Mouse (Mus musculus): ENCODE data around the gene Tox2. TPM values are rescaled to one million over a fixed set of nuclear protein-coding genes. Genes with fewer than 3 reads are reported as not detected.
A peak's percentile ranks its signal among the peaks of the same experiment; 100 is the strongest.

The Tox2 gene
- polyA plus RNA-seq, 1 experiment from 2014 or later: 3.3 TPM

DNA sequence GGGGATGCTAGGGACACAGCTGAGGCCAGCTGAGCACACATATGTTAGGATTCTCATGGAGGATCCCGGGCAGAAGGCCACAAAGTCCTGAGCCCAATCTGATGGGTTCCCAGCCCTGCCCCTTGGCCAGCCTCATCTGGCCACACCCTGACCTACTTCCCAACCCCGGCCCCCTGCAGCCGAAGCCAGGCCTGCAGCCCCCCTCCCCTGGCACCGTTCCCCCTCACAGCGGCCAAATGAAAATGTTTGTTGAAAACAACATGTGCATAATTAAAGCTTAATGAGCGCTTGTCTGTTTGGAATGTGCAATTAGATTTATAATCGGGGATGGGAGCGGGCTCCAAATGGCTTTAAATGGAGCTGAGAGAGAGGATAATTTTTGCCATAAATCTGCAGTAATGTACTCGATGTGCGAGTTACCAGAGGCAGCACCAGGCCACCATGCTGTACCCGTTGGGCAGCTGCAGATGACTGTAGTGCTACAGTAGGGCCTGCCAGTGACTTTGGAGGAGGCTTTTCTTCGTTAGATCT, 35.1 kb downstream of the Tox2 start:
- WGBS: 56% methylated on average over 12 of the region's 12 CpGs
- no peaks in the 10 kb centered on the region for H3K27me3 ChIP-seq
- H3K4me1 ChIP-seq: peaks cover 35% of the 10 kb centered on the region
- peak; percentile 75; the same call in 1 of the 2 replicates for ATAC-seq (ENCODE audit: borderline replicate concordance, extremely low read depth, low FRiP score, low TSS enrichment)
- no peak overlapping the region for H3K4me3 ChIP-seq
- H3K4me2 ChIP-seq: no peak overlapping the region
- no peaks in the 10 kb centered on the region for H3K9me3 ChIP-seq
- H3K27ac ChIP-seq: 0 out of 2 replicates have a peak overlapping the region, but pooled peaks have one; percentile 12
- H3K9ac ChIP-seq: no peak overlapping the region
- no peaks in the 10 kb centered on the region for H3K36me3 ChIP-seq

DNA sequence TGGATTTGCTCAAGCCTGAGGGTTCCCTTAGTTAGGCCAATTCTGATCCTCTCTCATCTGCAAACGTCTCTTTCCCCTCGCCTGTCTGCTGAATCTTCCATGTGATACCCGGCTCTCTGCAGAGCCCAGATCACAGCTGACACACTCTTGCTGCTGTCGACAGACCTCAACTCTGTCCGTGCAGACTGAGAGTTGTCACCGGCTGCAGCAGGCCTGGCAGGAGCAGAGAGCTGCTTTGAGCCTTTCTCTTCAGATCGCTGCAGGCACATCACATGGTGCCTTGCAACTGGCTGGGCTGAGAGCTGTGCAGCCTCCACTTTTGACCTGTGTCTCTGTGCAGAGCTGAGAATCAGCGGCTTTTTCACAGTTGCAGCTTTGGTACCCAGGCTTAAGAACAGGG, 37.0 kb downstream of the Tox2 start:
- Histone ChIP-seq H3K4me3 (no peak overlapping the region), H3K27ac (no peak overlapping the region), H3K9me3 (no peaks in the 10 kb centered on the region), H3K4me1 (peaks cover 23% of the 10 kb centered on the region), H3K36me3 (no peaks in the 10 kb centered on the region), H3K9ac (no peak overlapping the region), H3K4me2 (no peak overlapping the region), H3K27me3 (no peaks in the 10 kb centered on the region)
- peak; percentile 9; the same call in 1 of the 2 replicates for ATAC-seq (ENCODE audit: borderline replicate concordance, extremely low read depth, low FRiP score, low TSS enrichment)
- WGBS: 44% methylated on average over 8 of the region's 8 CpGs

DNA sequence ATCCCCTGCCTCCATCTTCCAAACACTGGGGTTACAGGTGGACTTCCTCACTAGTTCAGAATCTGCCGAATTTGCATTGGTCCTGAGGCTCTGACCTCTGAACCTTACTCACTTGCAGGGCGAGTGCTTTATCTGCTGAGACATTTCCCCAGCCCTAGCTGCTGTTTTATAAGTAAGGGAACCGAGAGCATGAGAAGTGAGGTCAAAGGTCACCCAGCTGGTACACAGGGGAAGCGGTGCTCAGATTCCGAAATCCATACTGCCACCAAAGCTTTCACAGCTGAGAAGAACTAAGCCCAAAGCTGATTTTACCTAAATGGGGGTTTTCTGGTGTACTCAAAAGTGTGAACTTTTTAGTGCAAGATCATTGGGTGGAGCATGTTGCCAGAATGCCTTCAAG, 38.9 kb downstream of the Tox2 start:
- Histone ChIP-seq H3K9me3 (no peaks in the 10 kb centered on the region), H3K4me2 (no peak overlapping the region), H3K27me3 (no peaks in the 10 kb centered on the region), H3K4me3 (no peak overlapping the region), H3K4me1 (peaks cover 13% of the 10 kb centered on the region), H3K27ac (no peak overlapping the region), H3K36me3 (no peaks in the 10 kb centered on the region), H3K9ac (no peak overlapping the region)
- 23% methylated on average over 5 of the region's 5 CpGs for WGBS
- ATAC-seq (ENCODE audit: borderline replicate concordance, extremely low read depth, low FRiP score, low TSS enrichment): no peak

DNA sequence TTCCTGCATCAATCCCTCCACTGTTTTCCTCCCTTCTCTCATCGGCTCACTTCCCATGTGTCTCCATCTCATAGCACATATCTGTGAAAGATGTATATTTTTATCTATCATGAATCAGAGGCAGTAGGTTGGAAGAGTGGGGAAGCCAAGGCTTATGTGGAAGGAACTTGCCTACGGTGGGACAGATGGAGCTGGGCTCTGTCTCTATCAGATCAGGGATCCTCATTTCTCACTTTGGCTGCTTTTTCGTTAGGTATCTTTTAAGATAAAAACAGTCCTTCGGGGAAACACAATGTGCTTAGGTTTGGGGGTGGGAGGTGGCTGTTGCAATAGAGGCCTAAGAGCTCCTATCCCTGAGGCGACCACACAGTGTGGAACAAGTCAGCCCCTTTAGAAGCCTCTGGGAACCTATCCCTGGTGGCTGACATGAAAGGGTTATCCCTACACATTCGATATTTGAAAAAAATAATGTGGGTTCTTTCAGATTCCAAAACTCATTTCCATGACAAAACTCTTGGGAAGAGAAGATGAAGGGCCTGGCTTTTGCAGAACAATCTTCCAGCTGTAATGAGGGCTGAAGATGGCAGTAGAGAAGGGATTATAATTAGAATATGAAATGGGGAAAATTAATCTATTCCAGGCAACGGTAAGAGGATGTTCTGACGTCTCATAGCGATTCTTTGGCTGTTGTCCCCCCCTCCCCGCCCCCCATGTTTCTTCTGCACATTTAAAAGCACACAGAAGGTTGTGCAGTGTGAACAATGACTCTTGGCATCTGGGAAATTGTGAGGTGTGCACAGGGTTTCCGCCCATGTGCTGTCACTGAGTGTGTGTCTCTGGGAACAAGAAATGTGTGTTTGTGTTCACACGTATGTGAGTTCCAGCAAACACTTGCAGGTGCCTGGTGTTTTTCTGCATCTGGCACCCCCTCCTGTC, 41.3 kb downstream of the Tox2 start:
- H3K9ac ChIP-seq: no peak overlapping the region
- no peaks in the 10 kb centered on the region for H3K4me1 ChIP-seq
- no peak for ATAC-seq (ENCODE audit: borderline replicate concordance, extremely low read depth, low FRiP score, low TSS enrichment)
- WGBS: 79% methylated on average over 12 of the region's 12 CpGs
- H3K36me3 ChIP-seq: no peaks in the 10 kb centered on the region
- H3K27me3 ChIP-seq: no peaks in the 10 kb centered on the region
- no peak overlapping the region for H3K4me3 ChIP-seq
- no peak overlapping the region for H3K4me2 ChIP-seq
- H3K27ac ChIP-seq: no peak overlapping the region
- H3K9me3 ChIP-seq: no peaks in the 10 kb centered on the region

DNA sequence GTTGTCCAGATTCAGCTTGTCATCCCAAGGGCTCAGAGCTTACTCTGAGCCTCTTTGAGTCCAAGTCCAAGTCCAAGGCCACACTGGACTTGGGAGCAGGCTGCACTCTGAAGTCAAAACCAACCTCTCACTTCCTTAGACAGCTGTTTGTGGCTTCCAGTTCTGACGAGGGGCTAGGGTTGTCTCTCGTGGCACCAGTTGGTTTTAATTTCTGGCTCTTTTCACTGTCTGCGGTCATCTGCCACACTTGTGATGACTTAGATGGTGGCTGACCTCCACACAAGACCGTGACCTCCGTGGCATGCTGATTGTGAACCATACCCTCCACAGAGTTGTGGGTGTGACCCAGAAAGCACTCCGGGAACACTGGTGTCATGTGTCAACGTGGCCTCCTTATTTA, 46.0 kb downstream of the Tox2 start:
- no peak for ATAC-seq (ENCODE audit: borderline replicate concordance, extremely low read depth, low FRiP score, low TSS enrichment)
- 69% methylated on average over 7 of the region's 7 CpGs for WGBS

DNA sequence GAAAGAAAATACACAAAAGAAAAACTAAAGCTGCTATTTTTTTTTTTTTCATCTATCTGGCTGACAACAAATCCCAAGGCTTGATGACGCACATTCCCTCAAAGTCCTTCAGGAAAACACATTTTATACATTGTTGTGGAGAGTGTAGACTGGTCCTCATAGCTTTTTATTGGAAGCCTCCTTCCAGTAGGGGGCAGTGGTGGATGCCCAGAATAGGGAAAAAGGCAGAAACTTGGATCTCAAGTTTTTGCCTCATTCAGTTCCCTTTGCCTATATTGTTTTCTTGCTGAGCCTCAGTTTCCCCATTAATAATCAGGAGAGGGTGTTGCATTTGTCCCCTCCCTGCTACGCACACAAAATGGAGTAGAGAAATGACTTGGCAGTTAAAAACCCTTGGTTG, 49.7 kb downstream of the Tox2 start:
- WGBS: 89% methylated on average over 2 of the region's 2 CpGs
- Histone ChIP-seq H3K4me3 (no peak overlapping the region), H3K9me3 (no peaks in the 10 kb centered on the region), H3K27me3 (no peaks in the 10 kb centered on the region), H3K4me1 (peaks cover 19% of the 10 kb centered on the region), H3K9ac (no peak overlapping the region), H3K36me3 (no peaks in the 10 kb centered on the region), H3K27ac (no peak overlapping the region), H3K4me2 (no peak overlapping the region)
- ATAC-seq (ENCODE audit: borderline replicate concordance, extremely low read depth, low FRiP score, low TSS enrichment): no peak

More for the DNA sequence above, 46.0 kb downstream of the Tox2 start:
- H3K27ac ChIP-seq: no peak overlapping the region
- no peaks in the 10 kb centered on the region for H3K27me3 ChIP-seq
- no peak overlapping the region for H3K4me2 ChIP-seq
- no peak overlapping the region for H3K9ac ChIP-seq
- no peaks in the 10 kb centered on the region for H3K9me3 ChIP-seq
- no peaks in the 10 kb centered on the region for H3K36me3 ChIP-seq
- peaks cover 6% of the 10 kb centered on the region; the same call in 1 of the 2 replicates for H3K4me1 ChIP-seq
- no peak overlapping the region for H3K4me3 ChIP-seq

DNA sequence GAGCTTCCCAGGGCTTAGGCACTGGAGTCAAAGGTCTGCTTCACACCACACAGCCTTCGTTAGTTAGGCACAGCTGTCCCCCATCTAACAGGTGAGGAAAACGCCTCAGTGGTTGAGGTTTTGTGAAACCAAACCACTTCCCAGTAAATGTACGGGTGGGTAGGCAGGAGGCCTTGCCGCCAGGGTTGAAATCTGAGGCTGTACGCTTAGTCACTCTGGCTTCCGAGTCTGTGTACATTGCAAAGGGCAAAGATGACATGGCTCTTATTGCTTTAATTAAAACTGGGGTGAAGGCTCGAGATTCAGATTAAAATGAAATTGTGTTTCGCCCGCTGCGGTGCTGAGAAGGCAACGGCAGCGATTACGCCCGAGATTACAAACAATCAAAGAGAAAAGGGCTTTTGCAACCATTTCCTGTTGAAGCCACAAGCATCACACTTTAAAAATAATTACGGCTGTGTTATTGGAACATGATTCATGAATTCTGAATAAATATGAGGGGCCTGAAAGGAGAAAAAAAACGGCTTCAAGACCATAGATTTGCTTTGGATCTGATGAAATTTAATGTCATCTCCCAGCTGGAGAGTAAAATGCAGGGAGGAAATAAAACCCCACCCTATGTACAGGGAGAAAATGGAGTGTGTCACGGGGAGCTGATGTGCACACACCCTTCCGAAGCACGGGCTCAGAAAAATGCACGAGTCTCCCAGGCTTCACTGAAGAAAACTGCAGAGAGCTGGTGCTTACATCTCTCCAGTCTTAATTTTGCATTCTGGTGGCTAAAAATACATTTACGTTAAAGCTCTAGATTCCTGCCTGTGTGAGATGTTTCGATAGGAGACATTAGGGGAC, 50.5 kb downstream of the Tox2 start:
- Histone ChIP-seq H3K27ac (no peak overlapping the region), H3K9ac (no peak overlapping the region), H3K9me3 (no peaks in the 10 kb centered on the region), H3K4me3 (no peak overlapping the region), H3K27me3 (no peaks in the 10 kb centered on the region), H3K4me2 (no peak overlapping the region), H3K4me1 (peaks cover 19% of the 10 kb centered on the region), H3K36me3 (no peaks in the 10 kb centered on the region)
- no peak for ATAC-seq (ENCODE audit: borderline replicate concordance, extremely low read depth, low FRiP score, low TSS enrichment)
- WGBS: 55% methylated on average over 22 of the region's 22 CpGs

DNA sequence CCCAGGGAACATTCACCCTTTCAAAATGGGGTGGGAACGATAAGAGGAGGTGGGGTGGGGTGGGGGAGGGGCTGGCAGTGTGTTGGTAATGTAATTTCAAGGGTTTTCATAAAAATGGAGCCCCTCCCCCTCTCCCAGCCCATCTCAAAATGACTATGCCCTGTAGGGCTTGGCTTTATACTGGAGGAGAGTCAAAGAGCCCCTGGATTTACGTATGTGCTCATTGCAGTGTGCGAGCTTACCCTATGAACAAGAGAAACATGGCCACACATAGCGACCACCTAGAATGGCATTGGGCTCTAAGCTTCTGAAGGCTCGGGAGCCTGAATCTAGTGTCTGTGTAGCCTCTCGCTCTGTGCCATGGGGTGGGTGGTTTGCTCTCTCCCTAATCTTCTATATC, 51.3 kb downstream of the Tox2 start:
- no peaks in the 10 kb centered on the region for H3K36me3 ChIP-seq
- WGBS: 76% methylated on average over 6 of the region's 6 CpGs

DNA sequence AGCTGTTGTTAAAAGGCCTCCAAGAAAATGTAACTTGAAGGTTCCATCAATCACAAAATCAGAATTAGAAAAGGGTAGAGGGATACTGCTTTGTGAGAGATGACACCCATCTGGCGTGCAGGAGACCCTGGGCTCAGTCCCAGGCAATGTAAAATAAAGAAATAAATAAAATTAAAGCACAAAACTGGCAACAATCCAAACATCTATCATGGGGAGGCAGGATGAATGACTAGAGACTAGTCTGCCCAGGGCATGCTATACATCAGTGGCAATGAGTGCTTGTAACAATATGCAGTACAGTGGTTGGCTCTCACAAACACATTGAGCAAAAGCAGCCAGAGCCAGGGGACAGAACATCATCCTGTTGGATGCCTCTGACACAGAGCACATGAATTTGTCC, 53.8 kb downstream of the Tox2 start:
- WGBS: 32% methylated on average over 1 of the region's 1 CpGs
- peak overlapping the region; percentile 43 for H3K27ac ChIP-seq
- peak; percentile 82 for ATAC-seq (ENCODE audit: borderline replicate concordance, extremely low read depth, low FRiP score, low TSS enrichment)

More for the DNA sequence above, 51.3 kb downstream of the Tox2 start:
- no peaks in the 10 kb centered on the region for H3K9me3 ChIP-seq
- H3K4me1 ChIP-seq: peaks cover 19% of the 10 kb centered on the region
- H3K9ac ChIP-seq: no peak overlapping the region
- H3K4me3 ChIP-seq: no peak overlapping the region
- no peaks in the 10 kb centered on the region for H3K27me3 ChIP-seq
- H3K4me2 ChIP-seq: no peak overlapping the region
- H3K27ac ChIP-seq: no peak overlapping the region
- ATAC-seq (ENCODE audit: borderline replicate concordance, extremely low read depth, low FRiP score, low TSS enrichment): no peak

DNA sequence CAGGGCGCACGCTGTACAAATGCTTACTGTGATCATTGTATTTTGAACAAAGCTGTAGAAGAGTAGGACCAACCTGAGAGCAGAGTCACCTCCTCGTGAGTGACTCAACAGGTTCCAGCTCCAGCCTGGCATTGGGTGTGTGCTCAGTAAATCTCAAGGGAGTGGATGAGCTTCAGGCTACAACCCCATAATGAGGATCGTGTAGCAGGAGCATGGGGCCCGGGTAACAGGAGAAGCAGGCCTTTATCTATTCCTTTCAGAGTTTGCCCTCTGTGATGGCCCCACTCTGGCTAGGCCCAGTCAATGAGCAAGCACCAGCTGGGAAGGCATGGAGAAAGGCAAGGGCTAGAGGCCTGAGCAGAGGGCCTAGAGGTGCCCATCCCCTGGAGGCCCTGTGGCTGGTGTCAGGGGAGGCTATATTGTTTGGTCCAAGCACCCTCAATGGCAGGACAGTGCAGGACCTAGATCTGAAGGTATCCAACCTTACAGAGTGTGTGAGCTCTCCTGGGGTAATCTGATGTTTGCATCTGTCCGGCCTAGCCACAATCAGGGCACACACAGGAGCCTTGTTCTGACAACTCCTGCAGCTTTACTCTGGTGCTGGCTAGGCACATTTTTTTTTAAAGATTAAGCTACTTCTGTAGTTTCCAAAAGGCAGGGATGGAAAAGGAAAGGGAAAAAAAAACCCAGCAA, 58.6 kb downstream of the Tox2 start:
- 67% methylated on average over 6 of the region's 6 CpGs for WGBS
- Histone ChIP-seq H3K27me3 (no peaks in the 10 kb centered on the region), H3K4me2 (no peak overlapping the region), H3K9me3 (no peaks in the 10 kb centered on the region), H3K27ac (no peak overlapping the region), H3K9ac (no peak overlapping the region), H3K36me3 (no peaks in the 10 kb centered on the region), H3K4me1 (peaks cover 6% of the 10 kb centered on the region; the same call in 1 of the 2 replicates), H3K4me3 (no peak overlapping the region)
- ATAC-seq (ENCODE audit: borderline replicate concordance, extremely low read depth, low FRiP score, low TSS enrichment): no peak

More for the DNA sequence above, 53.8 kb downstream of the Tox2 start:
- Histone ChIP-seq H3K4me1 (peaks cover 19% of the 10 kb centered on the region), H3K9ac (no peak overlapping the region), H3K27me3 (no peaks in the 10 kb centered on the region), H3K4me3 (no peak overlapping the region), H3K36me3 (no peaks in the 10 kb centered on the region), H3K4me2 (no peak overlapping the region), H3K9me3 (no peaks in the 10 kb centered on the region)

DNA sequence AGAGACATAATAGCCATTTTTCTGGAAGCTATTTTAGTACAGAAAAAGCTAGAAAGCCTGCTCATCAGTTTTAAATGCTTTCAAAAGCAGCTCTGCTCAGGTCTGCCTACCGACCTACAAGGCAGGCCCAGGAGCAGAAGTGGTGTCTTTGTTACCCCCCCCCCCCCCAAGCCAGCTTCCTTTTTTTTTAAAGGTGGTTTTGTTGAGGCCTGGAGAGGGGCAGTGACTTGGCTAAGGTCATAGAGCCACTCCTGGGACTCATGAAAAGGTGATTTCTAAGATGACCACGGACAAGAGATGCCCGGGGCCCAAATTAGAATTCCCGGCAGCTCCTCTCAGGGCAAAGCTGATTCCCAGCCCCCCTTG, 59.1 kb downstream of the Tox2 start:
- Histone ChIP-seq H3K4me1 (0 out of 2 replicates have a peak, but pooled peaks cover 3% of the 10 kb centered on the region), H3K27ac (no peak overlapping the region), H3K36me3 (no peaks in the 10 kb centered on the region), H3K9ac (no peak overlapping the region), H3K4me3 (no peak overlapping the region), H3K4me2 (no peak overlapping the region), H3K9me3 (no peaks in the 10 kb centered on the region), H3K27me3 (no peaks in the 10 kb centered on the region)
- 81% methylated on average over 4 of the region's 4 CpGs for WGBS
- ATAC-seq (ENCODE audit: borderline replicate concordance, extremely low read depth, low FRiP score, low TSS enrichment): no peak

All from lung, embryonic 15.5 days (tissue).